Mouse (Mus musculus) cortical plate, adult 2 months (tissue): ENCODE data around the gene Ier3. TPM values are rescaled to one million over a fixed set of nuclear protein-coding genes. Genes with fewer than 3 reads are reported as not detected.
A peak's percentile ranks its signal among the peaks of the same experiment; 100 is the strongest.

ENCODE experiments used
- H3K27ac ChIP-seq: fragments of 200-500 bp; 2 replicates; pipeline ENCODE4 v1.5.1; 2012; ENCODE audit warnings: low read length, control low read depth, inconsistent platforms; ENCODE audit not compliant: insufficient read depth
- H3K4me1 ChIP-seq: fragments of 200-500 bp; 2 replicates; pipeline ENCODE4 v1.6.1; 2011; ENCODE audit warnings: low read length; ENCODE audit not compliant: control insufficient read depth, insufficient read depth
- H3K4me3 ChIP-seq: fragments of 200-500 bp; 2 replicates; pipeline ENCODE4 v1.5.1; 2011; ENCODE audit warnings: mild to moderate bottlenecking, low read length, control low read depth; ENCODE audit not compliant: insufficient read depth
- CTCF ChIP-seq: fragments of 200-500 bp; IDR thresholded peaks from 2 replicates; pipeline ENCODE4 v1.5.1; 2011; ENCODE audit warnings: mild to moderate bottlenecking, control low read depth, low read length; ENCODE audit not compliant: insufficient read depth; ENCODE audit errors: extremely low read depth
- POLR2A ChIP-seq: fragments of 200-500 bp; IDR thresholded peaks from 2 replicates; pipeline ENCODE4 v1.6.1; 2011; ENCODE audit warnings: mild to moderate bottlenecking, low read length, control low read depth; ENCODE audit not compliant: insufficient read depth; ENCODE audit errors: extremely low read depth
- polyA plus RNA-seq: library from polyadenylated mRNA; depleted of rRNA; stranded (reverse); fragments of >200 nt; gene quantifications from 2 replicates; pipeline ENCODE4 v1.2.3, GENCODE M21; 2012

Ier3 gene
- polyA plus RNA-seq, 1 experiment: 18.4 TPM

- peak overlapping the region; percentile 29; the same call in 1 of the 2 replicates for H3K4me3 ChIP-seq
- no peak for TF ChIP-seq POLR2A
- no peak for TF ChIP-seq CTCF
These were observed 19.1 kb downstream of the Ier3 start for GRCm38 (mm10) chr17:35840561-35840960.

GRCm38 (mm10) chr17:35841076-35841950, 19.8 kb downstream of the Ier3 start, which contains the start of gene Mdc1:
Mdc1 (plus strand) TSS chr17:35841515.
- H3K27ac ChIP-seq: no peak within 1 kb of the TSS
- TF ChIP-seq POLR2A (peak; percentile 77), CTCF (no peak)
- H3K4me3 ChIP-seq: peak within 1 kb of the TSS; percentile 52

More at GRCm38 (mm10) chr17:35840561-35840960, 19.1 kb downstream of the Ier3 start:
- Histone ChIP-seq H3K27ac (no peak overlapping the region), H3K4me1 (no peaks in the 10 kb centered on the region)

GRCm38 (mm10) chr17:35842006-35842405, 20.5 kb downstream of the Ier3 start:
- Histone ChIP-seq H3K4me1 (no peaks in the 10 kb centered on the region), H3K27ac (no peak overlapping the region), H3K4me3 (peak overlapping the region; percentile 52)
- TF ChIP-seq CTCF (no peak), POLR2A (no peak)

More at GRCm38 (mm10) chr17:35841076-35841950, 19.8 kb downstream of the Ier3 start, which contains the start of gene Mdc1:
- no peaks in the 10 kb centered on the region for H3K4me1 ChIP-seq

GRCm38 (mm10) chr17:35843514-35843913, 22.0 kb downstream of the Ier3 start:
- TF ChIP-seq CTCF (no peak), POLR2A (no peak)
- Histone ChIP-seq H3K4me3 (no peak overlapping the region), H3K27ac (no peak overlapping the region), H3K4me1 (no peaks in the 10 kb centered on the region)

- Histone ChIP-seq H3K4me1 (no peaks in the 10 kb centered on the region), H3K27ac (no peak overlapping the region), H3K4me3 (no peak overlapping the region)
- TF ChIP-seq CTCF (peak; percentile 10; the same call in 1 of the 2 replicates), POLR2A (no peak)
These were observed 26.6 kb downstream of the Ier3 start for GRCm38 (mm10) chr17:35848112-35848511.

GRCm38 (mm10) chr17:35850974-35851373, 29.5 kb downstream of the Ier3 start:
- no peak overlapping the region for H3K4me3 ChIP-seq
- TF ChIP-seq CTCF (no peak), POLR2A (no peak)
- H3K4me1 ChIP-seq: no peaks in the 10 kb centered on the region
- H3K27ac ChIP-seq: no peak overlapping the region

- Histone ChIP-seq H3K4me1 (no peaks in the 10 kb centered on the region), H3K27ac (no peak overlapping the region), H3K4me3 (no peak overlapping the region)
- no peak for TF ChIP-seq POLR2A
- no peak for TF ChIP-seq CTCF
These were observed 37.9 kb downstream of the Ier3 start for GRCm38 (mm10) chr17:35859371-35859770.

- Histone ChIP-seq H3K4me1 (no peaks in the 10 kb centered on the region), H3K4me3 (no peak overlapping the region), H3K27ac (no peak overlapping the region)
- TF ChIP-seq CTCF: no peak
These were observed 38.4 kb downstream of the Ier3 start for GRCm38 (mm10) chr17:35859835-35860234.

- Histone ChIP-seq H3K4me1 (no peaks in the 10 kb centered on the region), H3K27ac (no peak overlapping the region)
These were observed 39.3 kb downstream of the Ier3 start for GRCm38 (mm10) chr17:35860831-35861197.

GRCm38 (mm10) chr17:35861198-35861857, 39.8 kb downstream of the Ier3 start, which contains the start of gene Nrm:
Nrm (plus strand) TSS chr17:35861318.
- TF ChIP-seq POLR2A (0 out of 2 replicates have a peak, but pooled peaks have one; percentile 56), CTCF (0 out of 2 replicates have a peak, but pooled peaks have one; percentile 8)
- Histone ChIP-seq H3K4me1 (peaks cover 2% of the 10 kb centered on the region; the same call in 1 of the 2 replicates), H3K4me3 (peak within 1 kb of the TSS; percentile 76), H3K27ac (0 out of 2 replicates have a peak within 1 kb of the TSS, but pooled peaks have one; percentile 26)

More at GRCm38 (mm10) chr17:35860831-35861197, 39.3 kb downstream of the Ier3 start:
- TF ChIP-seq CTCF (no peak), POLR2A (no peak)
- H3K4me3 ChIP-seq: peak overlapping the region; percentile 76
